Mouse (Mus musculus) cerebellum, adult 9-10 months (tissue): ENCODE data around the gene Ambp.
A peak's percentile ranks its signal among the peaks of the same experiment; 100 is the strongest.

Experiments used
- DNase-seq: peaks from one replicate; pipeline ENCODE4 v3.0.0; 2022

The Ambp gene

GRCm38 (mm10) chr4:63118639-63119437, 35.8 kb downstream of the Ambp start:
- peak; percentile 59 for DNase-seq

DNA sequence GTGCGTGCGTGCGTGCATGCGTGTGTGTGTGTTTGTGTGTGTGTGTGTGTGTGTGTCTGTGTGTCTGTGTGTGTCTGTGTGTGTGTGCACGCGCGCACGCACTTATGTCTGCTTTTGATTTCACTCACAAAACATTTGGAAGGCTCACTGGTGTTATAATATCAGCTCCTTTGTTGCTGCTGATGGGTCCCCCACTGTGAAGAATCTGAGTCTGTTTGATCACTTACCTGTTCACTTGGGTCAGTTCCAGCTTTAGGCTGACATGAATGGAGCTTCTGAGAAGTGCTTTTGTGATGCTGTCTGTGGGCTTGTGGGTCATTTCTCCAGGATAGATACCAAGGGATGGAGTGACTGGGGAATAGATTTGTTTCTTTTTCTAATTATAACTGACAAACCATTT, 48.9 kb downstream of the Ambp start:
- DNase-seq: no peak

GRCm38 (mm10) chr4:63102025-63102424, 52.6 kb downstream of the Ambp start:
- DNase-seq: no peak

DNA sequence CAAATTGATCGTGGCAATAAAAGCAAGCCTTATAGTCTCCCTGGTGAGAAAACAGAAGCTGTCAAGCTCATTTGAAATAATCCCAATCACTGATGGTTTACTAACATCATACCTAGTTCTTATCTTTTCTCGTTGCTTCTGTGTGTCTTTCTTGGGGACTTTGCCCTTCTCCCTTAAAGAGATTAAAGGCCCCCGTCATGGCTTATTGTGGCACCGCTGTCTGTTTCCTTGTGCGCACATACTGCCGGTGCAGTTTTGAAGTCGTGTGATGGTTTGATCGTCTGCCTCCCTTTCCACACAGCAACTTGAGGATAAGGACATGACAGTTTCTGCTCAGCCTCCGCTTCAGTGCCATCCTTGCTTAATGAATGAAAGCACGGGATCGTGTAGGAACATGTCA, 54.1 kb downstream of the Ambp start:
- no peak for DNase-seq

DNA sequence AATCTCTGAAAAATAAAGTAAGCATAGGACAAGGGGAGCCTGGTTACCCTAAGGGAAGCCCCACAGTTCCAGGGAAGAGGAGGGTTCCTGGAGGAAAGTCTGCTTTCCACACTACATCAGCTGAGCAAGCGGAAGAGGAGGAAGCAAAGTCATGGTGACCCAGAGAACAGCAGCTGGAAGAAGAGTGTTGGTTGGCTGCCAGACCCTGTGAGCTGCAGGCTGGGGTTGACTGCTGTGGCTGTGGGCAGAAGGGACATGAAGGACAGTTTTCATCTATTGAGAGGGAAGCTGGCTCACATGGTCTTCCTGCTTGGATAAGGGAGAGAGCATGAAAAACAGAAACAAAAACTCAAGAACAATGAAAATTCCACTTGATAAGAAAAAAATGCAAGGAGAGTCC, 57.0 kb downstream of the Ambp start:
- no peak for DNase-seq
